Mouse (Mus musculus): ENCODE measurements around the gene Pcmtd2. TPM values are rescaled to one million over a fixed set of nuclear protein-coding genes. Genes with fewer than 3 reads are reported as not detected.

The Pcmtd2 gene
- polyA plus RNA-seq, 1 experiment from 2014 or later, result 30.0 TPM

- Histone ChIP-seq H3K9ac (ENCODE audit: low read depth, low read length) (no peak overlapping the region), H3K27ac (ENCODE audit: low read depth, low read length) (no peak overlapping the region), H3K4me1 (ENCODE audit: control insufficient read depth, insufficient read depth, low read length) (no peaks in the 10 kb centered on the region), H3K27me3 (ENCODE audit: control insufficient read depth, insufficient read depth, low read length) (no peaks in the 10 kb centered on the region), H3K4me3 (ENCODE audit: low read length) (no peak overlapping the region), H3K36me3 (ENCODE audit: control insufficient read depth, insufficient read depth, low read length) (peaks cover 45% of the 10 kb centered on the region), H3K9me3 (ENCODE audit: control insufficient read depth, low read length) (no peaks in the 10 kb centered on the region), H3K4me2 (replicated peaks; ENCODE audit: low read depth, low read length) (no peak overlapping the region)
- ATAC-seq (ENCODE audit: low FRiP score, low TSS enrichment), result no peak
- 95% methylated on average over 5 of the region's 5 CpGs for WGBS
Observed at GRCm38 (mm10) chr2:181845709-181846394, 8.2 kb downstream of the Pcmtd2 start.

GRCm38 (mm10) chr2:181863791-181864535 is 26.3 kb downstream of the Pcmtd2 start, which contains the start of gene Polr3k:
Gene Polr3k (plus strand): TSS chr2:181864337.
- Histone ChIP-seq H3K27me3 (ENCODE audit: control insufficient read depth, insufficient read depth, low read length) (no peaks in the 10 kb centered on the region), H3K4me3 (ENCODE audit: low read length) (peak within 1 kb of the TSS; percentile 77), H3K9me3 (ENCODE audit: control insufficient read depth, low read length) (no peaks in the 10 kb centered on the region), H3K27ac (ENCODE audit: low read depth, low read length) (peak within 1 kb of the TSS; percentile 56; the same call in 1 of the 2 replicates), H3K4me1 (ENCODE audit: control insufficient read depth, insufficient read depth, low read length) (peaks cover 7% of the 10 kb centered on the region), H3K36me3 (ENCODE audit: control insufficient read depth, insufficient read depth, low read length) (peaks cover 18% of the 10 kb centered on the region), H3K4me2 (replicated peaks; ENCODE audit: low read depth, low read length) (peak within 1 kb of the TSS; percentile 73), H3K9ac (ENCODE audit: low read depth, low read length) (peak within 1 kb of the TSS; percentile 74)
- peak; percentile 100 for ATAC-seq (ENCODE audit: low FRiP score, low TSS enrichment)
- WGBS, result under 1% methylated on average over 35 of the region's 35 CpGs

- WGBS, result 0% methylated on average over 22 of the region's 22 CpGs
- no peaks in the 10 kb centered on the region for H3K9me3 ChIP-seq (ENCODE audit: control insufficient read depth, low read length)
- peak overlapping the region; percentile 74 for H3K9ac ChIP-seq (ENCODE audit: low read depth, low read length)
- H3K36me3 ChIP-seq (ENCODE audit: control insufficient read depth, insufficient read depth, low read length), result peaks cover 23% of the 10 kb centered on the region
- peak overlapping the region; percentile 73 for H3K4me2 ChIP-seq (replicated peaks; ENCODE audit: low read depth, low read length)
- peak overlapping the region; percentile 77 for H3K4me3 ChIP-seq (ENCODE audit: low read length)
- no peak for ATAC-seq (ENCODE audit: low FRiP score, low TSS enrichment)
- no peaks in the 10 kb centered on the region for H3K27me3 ChIP-seq (ENCODE audit: control insufficient read depth, insufficient read depth, low read length)
- H3K4me1 ChIP-seq (ENCODE audit: control insufficient read depth, insufficient read depth, low read length), result peaks cover 7% of the 10 kb centered on the region
- H3K27ac ChIP-seq (ENCODE audit: low read depth, low read length), result peak overlapping the region; percentile 56; the same call in 1 of the 2 replicates
Observed at GRCm38 (mm10) chr2:181864536-181864860, 26.8 kb downstream of the Pcmtd2 start.

- Histone ChIP-seq H3K9ac (ENCODE audit: low read depth, low read length) (no peak overlapping the region), H3K4me2 (replicated peaks; ENCODE audit: low read depth, low read length) (no peak overlapping the region), H3K4me3 (ENCODE audit: low read length) (no peak overlapping the region), H3K9me3 (ENCODE audit: control insufficient read depth, low read length) (no peaks in the 10 kb centered on the region), H3K4me1 (ENCODE audit: control insufficient read depth, insufficient read depth, low read length) (peaks cover 7% of the 10 kb centered on the region), H3K27ac (ENCODE audit: low read depth, low read length) (no peak overlapping the region), H3K27me3 (ENCODE audit: control insufficient read depth, insufficient read depth, low read length) (no peaks in the 10 kb centered on the region), H3K36me3 (ENCODE audit: control insufficient read depth, insufficient read depth, low read length) (peaks cover 30% of the 10 kb centered on the region)
- 52% methylated on average over 5 of the region's 5 CpGs for WGBS
- no peak for ATAC-seq (ENCODE audit: low FRiP score, low TSS enrichment)
Observed at GRCm38 (mm10) chr2:181866931-181867330, 29.3 kb downstream of the Pcmtd2 start.

- Histone ChIP-seq H3K4me2 (replicated peaks; ENCODE audit: low read depth, low read length) (no peak overlapping the region), H3K9me3 (ENCODE audit: control insufficient read depth, low read length) (no peaks in the 10 kb centered on the region), H3K9ac (ENCODE audit: low read depth, low read length) (no peak overlapping the region), H3K27ac (ENCODE audit: low read depth, low read length) (no peak overlapping the region), H3K36me3 (ENCODE audit: control insufficient read depth, insufficient read depth, low read length) (peaks cover 28% of the 10 kb centered on the region), H3K4me3 (ENCODE audit: low read length) (no peak overlapping the region), H3K27me3 (ENCODE audit: control insufficient read depth, insufficient read depth, low read length) (no peaks in the 10 kb centered on the region), H3K4me1 (ENCODE audit: control insufficient read depth, insufficient read depth, low read length) (no peaks in the 10 kb centered on the region)
- ATAC-seq (ENCODE audit: low FRiP score, low TSS enrichment), result no peak
- 92% methylated on average over 2 of the region's 2 CpGs for WGBS
Observed at GRCm38 (mm10) chr2:181871039-181871438, 33.4 kb downstream of the Pcmtd2 start.

GRCm38 (mm10) chr2:181878903-181879302 is 41.2 kb downstream of the Pcmtd2 start:
- Histone ChIP-seq H3K9ac (ENCODE audit: low read depth, low read length) (no peak overlapping the region), H3K36me3 (ENCODE audit: control insufficient read depth, insufficient read depth, low read length) (no peaks in the 10 kb centered on the region; the same call in 1 of the 2 replicates), H3K4me2 (replicated peaks; ENCODE audit: low read depth, low read length) (no peak overlapping the region), H3K4me1 (ENCODE audit: control insufficient read depth, insufficient read depth, low read length) (no peaks in the 10 kb centered on the region), H3K9me3 (ENCODE audit: control insufficient read depth, low read length) (no peaks in the 10 kb centered on the region), H3K27me3 (ENCODE audit: control insufficient read depth, insufficient read depth, low read length) (no peaks in the 10 kb centered on the region), H3K27ac (ENCODE audit: low read depth, low read length) (no peak overlapping the region), H3K4me3 (ENCODE audit: low read length) (no peak overlapping the region)
- WGBS, result 83% methylated on average over 1 of the region's 1 CpGs
- no peak for ATAC-seq (ENCODE audit: low FRiP score, low TSS enrichment)

GRCm38 (mm10) chr2:181883022-181883749 is 45.5 kb downstream of the Pcmtd2 start:
- H3K4me2 ChIP-seq (replicated peaks; ENCODE audit: low read depth, low read length), result no peak overlapping the region
- no peaks in the 10 kb centered on the region for H3K9me3 ChIP-seq (ENCODE audit: control insufficient read depth, low read length)
- no peaks in the 10 kb centered on the region for H3K36me3 ChIP-seq (ENCODE audit: control insufficient read depth, insufficient read depth, low read length)
- H3K4me3 ChIP-seq (ENCODE audit: low read length), result no peak overlapping the region
- no peak overlapping the region for H3K27ac ChIP-seq (ENCODE audit: low read depth, low read length)
- no peaks in the 10 kb centered on the region for H3K4me1 ChIP-seq (ENCODE audit: control insufficient read depth, insufficient read depth, low read length)
- WGBS, result 64% methylated on average over 3 of the region's 3 CpGs
- H3K27me3 ChIP-seq (ENCODE audit: control insufficient read depth, insufficient read depth, low read length), result no peaks in the 10 kb centered on the region
- H3K9ac ChIP-seq (ENCODE audit: low read depth, low read length), result no peak overlapping the region
- no peak for ATAC-seq (ENCODE audit: low FRiP score, low TSS enrichment)

Measured in kidney, embryonic 14.5 days (tissue).